Mouse (Mus musculus) natural killer cell, adult 2 months (primary cell): ENCODE data around the gene Snw1.
"Not testable (repeated sequence)": the region's sequence is repeated elsewhere in the genome, so short reads cannot be mapped to it uniquely, and the experiment has no call there.

Experiments
- DNase-seq, 2 experiments: peaks; one replicate each; pipeline ENCODE4 v3.0.0; 2022; ENCODE audit warnings: low spot score in 2 of 2

Snw1 gene

GRCm38 (mm10) chr12:87471964-87472786, at the start of gene Snw1:
Snw1 (minus strand) TSS chr12:87472274.
- DNase-seq = peak; percentile 81 to 89

DNA sequence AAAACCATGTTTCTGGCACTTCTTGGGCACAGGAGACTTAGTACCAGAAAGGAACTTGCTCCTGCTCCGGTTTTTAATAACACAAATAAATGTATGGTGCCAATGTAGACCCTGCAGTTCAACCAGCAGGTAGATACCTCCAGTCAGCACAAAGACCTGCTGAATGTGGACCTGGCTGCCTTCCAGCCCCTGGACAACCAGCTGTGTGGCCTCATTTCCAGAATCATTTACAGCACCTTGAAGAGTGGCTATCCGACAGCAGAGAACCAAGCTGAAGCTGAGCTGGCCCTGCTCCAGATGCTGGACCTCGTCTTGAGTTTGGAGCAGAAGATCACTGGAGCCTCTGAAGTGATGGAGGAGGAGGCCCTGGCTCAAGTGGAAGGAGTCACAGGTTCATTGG, 47.5 kb upstream of the Snw1 start:
- not testable (repeated sequence) for DNase-seq

- DNase-seq = not testable (repeated sequence)
Measured at GRCm38 (mm10) chr12:87514016-87514415, 41.9 kb upstream of the Snw1 start, which contains the start of gene Gm8300. Gm8300 (plus strand) TSS chr12:87514316.

- not testable (repeated sequence) for DNase-seq
Measured at GRCm38 (mm10) chr12:87494421-87494820, 22.3 kb upstream of the Snw1 start, which contains the start of gene Gm5788. Gm5788 (plus strand) TSS chr12:87494721.

DNA sequence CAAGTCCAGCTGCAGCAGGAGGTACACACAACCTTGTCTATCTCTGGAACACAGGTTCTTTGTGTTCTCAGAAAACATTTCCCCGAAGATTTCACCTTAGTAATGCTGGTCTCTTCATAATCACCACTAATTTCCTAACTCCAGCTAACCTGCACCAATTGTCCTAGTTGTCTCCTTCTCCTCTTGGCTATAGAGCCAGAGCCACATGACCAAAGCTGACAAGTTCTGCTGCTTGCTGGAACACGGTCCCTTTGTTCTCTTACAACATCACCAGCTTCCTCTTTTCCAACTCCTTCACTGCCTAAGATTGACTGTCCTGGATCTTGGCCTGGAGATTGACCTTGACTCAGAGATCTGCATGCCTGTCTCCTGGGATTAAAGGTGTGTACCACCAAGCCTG, 16.6 kb upstream of the Snw1 start:
- DNase-seq = not testable (repeated sequence)

DNA sequence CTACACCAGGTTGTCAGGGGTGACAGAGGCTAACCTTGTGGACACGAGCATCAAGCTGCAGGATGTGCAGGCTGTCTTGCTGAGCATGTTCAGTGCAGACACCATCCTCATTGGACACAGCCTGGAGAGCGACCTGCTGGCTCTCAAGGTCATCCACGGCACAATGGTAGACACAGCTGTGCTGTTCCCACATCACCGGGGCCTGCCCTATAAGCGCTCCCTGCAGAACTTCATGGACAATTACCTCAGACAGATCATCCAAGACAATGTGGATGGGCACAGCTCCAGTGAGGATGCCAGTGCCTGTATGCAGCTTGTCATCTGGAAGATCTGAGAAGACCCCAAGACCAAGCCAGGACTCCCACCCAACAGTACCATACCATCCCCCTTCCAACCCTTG, 10.4 kb upstream of the Snw1 start:
- DNase-seq = not testable (repeated sequence)

DNA sequence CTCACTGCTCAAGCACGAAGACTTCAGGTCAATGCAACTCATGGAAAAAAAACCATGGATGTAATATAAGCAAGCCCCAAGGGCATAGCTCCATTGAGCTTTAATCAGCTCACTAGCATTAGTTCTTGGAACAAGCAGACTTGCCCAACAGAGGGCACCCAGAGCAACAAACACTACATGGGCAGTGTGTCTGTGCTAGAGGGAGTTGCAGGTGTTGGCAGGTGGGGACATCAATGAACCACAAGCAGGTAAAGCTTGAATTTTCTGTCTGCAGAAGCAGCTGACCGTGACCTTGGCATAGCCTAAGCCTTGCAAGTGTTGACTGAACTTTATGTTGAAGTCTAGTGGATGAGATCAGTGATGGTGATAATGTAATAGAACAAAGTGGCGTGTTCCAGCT, 2.7 kb upstream of the Snw1 start:
- no peak for DNase-seq

- no peak for DNase-seq
Measured at GRCm38 (mm10) chr12:87471421-87471963, 582 bp downstream of the Snw1 start.

DNA sequence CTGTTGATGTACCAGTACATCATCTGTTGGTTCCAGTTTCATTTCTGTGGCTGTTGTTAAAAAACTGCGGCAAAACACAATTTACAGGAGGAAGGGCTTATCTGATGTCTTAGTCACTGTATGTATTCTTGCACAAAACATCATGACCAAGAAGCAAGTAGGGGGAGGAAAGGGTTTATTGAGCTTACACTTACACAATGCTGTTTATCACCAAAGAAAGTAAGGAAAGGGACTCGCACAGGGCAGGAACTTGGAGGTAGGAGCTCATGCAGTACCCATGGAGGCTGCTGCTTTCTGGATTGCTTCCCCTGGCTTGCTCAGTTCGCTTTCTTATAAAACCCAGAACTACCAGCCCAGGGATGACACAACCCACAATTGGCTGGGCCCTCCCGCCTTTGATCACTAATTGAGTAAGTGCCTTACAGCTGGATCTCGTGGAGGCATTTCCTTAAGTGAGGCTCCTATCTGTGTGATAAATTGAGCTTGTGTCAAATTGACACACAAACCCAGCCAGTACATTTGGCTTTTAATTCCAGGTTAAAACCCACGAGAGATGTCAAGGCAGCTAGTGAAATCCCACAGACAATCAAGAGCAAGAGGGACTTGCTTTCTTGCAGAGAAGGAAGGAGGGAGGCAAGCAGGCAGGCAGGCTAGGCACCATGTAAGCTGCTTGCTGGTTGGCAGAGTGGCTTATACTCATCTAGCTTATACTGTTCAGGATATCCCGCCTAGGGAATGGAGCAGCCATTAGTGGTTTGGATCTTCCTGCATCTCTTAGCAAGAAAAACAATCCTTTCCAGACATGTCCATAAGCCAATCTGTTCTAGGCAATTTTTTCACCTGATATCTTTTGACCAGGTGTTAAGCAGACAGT, 1.6 kb downstream of the Snw1 start:
- DNase-seq = peak in 1 of 2 experiments; percentile 22

GRCm38 (mm10) chr12:87464678-87465297, 7.3 kb downstream of the Snw1 start:
- DNase-seq = no peak

GRCm38 (mm10) chr12:87449456-87449855, 22.6 kb downstream of the Snw1 start:
- DNase-seq = no peak

DNA sequence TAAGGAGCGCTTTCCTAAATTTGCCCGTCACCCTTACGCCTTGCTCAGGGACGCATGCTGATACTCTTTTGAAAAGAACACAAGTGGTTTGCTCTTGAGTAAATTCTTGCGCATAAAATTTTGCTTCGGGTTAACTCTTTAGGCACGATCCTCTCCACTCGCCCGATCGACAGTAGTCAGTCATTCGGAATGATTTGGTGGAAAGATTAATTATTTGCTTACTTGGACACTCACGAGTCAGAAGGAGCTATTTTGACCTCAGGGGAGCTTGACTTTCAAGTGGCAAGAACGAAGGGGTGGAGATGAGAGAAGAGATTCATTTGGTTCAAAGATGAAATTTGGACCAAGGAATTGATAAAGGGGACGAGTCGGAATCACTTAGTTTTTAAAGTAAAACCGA, 27.9 kb downstream of the Snw1 start:
- no peak for DNase-seq

- peak; percentile 87 to 89 for DNase-seq
Measured at GRCm38 (mm10) chr12:87443700-87444122, 28.4 kb downstream of the Snw1 start, which contains the start of the genes Slirp and Alkbh1. Slirp (plus strand) TSS chr12:87443896. Alkbh1 (minus strand) TSS chr12:87444017.

- DNase-seq = no peak
Measured at GRCm38 (mm10) chr12:87443115-87443699, 28.9 kb downstream of the Snw1 start.

- no peak for DNase-seq
Measured at GRCm38 (mm10) chr12:87442177-87443114, 29.6 kb downstream of the Snw1 start.

GRCm38 (mm10) chr12:87428885-87429284, 43.2 kb downstream of the Snw1 start:
- DNase-seq = no peak

DNA sequence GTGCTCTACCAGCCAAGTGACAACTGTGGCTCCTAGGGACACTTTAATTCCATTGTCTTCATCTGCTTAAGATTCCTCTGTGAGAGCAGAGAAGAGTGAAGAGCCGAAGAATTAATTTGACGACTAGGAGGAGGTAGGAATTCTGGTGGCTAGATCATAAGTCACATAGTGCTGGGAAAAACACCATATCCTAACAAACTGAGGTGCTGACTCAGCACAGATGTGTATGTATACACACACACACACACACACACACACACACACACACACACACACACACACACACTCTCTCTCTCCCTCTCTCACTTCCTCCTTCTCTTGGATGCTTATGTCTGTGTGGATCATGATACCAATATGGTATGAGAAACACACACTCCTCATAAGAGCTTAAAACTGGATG, 43.8 kb downstream of the Snw1 start:
- DNase-seq = no peak

- DNase-seq = no peak
Measured at GRCm38 (mm10) chr12:87426354-87427031, 45.6 kb downstream of the Snw1 start.

DNA sequence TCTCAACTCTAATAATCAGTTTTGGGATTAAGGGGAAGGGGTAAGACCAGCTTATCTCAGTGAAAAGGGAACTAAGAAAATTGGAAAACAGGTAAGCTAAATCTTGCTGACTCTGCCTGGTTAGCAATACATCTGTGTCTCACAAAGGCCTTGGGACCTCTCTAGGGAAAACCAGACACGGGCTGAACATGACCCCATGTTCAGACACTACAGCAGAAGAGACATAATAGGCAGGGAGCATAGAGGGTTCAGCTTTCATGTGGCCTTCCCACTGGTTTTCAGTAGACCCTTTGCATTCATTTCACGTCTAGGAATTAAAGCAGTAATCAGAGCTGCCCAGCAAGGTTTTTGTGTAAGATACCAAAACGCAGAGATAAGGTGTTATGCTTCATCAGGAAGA, 47.6 kb downstream of the Snw1 start:
- no peak for DNase-seq
